In the genomic region with DNA sequence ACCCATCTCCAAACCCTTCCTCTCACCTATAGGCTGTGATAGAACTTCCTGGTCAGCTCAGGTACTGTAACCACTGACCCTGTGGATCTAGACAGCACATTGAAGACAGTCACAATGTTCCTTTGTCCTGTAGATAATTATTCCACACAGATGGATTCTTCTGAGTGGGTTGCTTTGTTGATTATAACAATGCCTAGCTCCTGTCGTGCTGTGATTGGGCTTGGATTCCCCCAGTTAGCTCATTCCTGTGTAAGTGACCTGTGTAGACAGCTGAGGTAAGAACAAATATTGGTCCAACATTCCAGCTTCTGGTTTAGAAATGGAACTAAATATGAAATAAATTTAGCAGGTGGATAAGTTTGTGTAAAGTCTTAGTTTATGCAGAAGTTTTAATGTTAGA, we compare ENCODE assay signal across 27 mouse cellular contexts. TPM values are rescaled to one million over a fixed set of nuclear protein-coding genes. Genes with fewer than 3 reads are reported as not detected.
A peak's percentile ranks its signal among the peaks of the same experiment; 100 is the strongest.
DNase-seq lines count a peak whose midpoint lies in the region; ATAC-seq and TF ChIP-seq lines count a peak whose summit lies in the region.
"Had no signal": no experiment of that assay in that cellular context is flagged by ENCODE, and none has a peak within 500 bp of the region (broad histone marks: within the 10 kb centered on the region; RNA-seq: fewer than 3 reads in every experiment).

No protein-coding gene starts in this region.

- no peaks in the 10 kb centered on the region for H3K27me3 ChIP-seq in midbrain, embryonic 11.5 days (ENCODE audit: control insufficient read depth, insufficient read depth, low read length)
- H3K27me3 ChIP-seq in midbrain, postnatal 0 days (ENCODE audit: insufficient read depth, low read length) = no peaks in the 10 kb centered on the region
- H3K27me3 ChIP-seq: CH12.LX; embryonic facial prominence, embryonic 12.5 days; forebrain, embryonic 13.5 days; forebrain, embryonic 15.5 days had no signal

- no peak overlapping the region for H3K9ac ChIP-seq in midbrain, embryonic 11.5 days (ENCODE audit: low read length)
- H3K9ac ChIP-seq in midbrain, postnatal 0 days (replicated peaks; ENCODE audit: low read length, poor library complexity, severe bottlenecking) = no peak overlapping the region
- H3K9ac ChIP-seq: embryonic facial prominence, embryonic 12.5 days; forebrain, embryonic 13.5 days; forebrain, embryonic 15.5 days; forebrain, postnatal 0 days had no signal

- peak; percentile 41; the same call in 1 of the 2 replicates for ATAC-seq in frontal cortex, adult (ENCODE audit: low TSS enrichment)
- no peak for ATAC-seq in midbrain, embryonic 11.5 days (ENCODE audit: low FRiP score)
- no peak for ATAC-seq in midbrain, postnatal 0 days (ENCODE audit: low FRiP score)
- ATAC-seq: CD4-positive, CD25-positive, alpha-beta regulatory T cell, adult 4 months; forebrain, embryonic 13.5 days; forebrain, embryonic 15.5 days; forebrain, postnatal 0 days had no signal

- H3K27ac ChIP-seq in midbrain, embryonic 11.5 days (ENCODE audit: low read depth, low read length) = no peak overlapping the region
- H3K27ac ChIP-seq in midbrain, postnatal 0 days (ENCODE audit: low read depth, low read length) = no peak overlapping the region
- H3K27ac ChIP-seq: embryonic facial prominence, embryonic 10.5 days; embryonic facial prominence, embryonic 12.5 days; forebrain, embryonic 13.5 days; forebrain, embryonic 15.5 days had no signal

- no peak for TF ChIP-seq CTCF in midbrain, postnatal 0 days (IDR thresholded peaks at IDR 0.05)

- no peak overlapping the region for H3K4me2 ChIP-seq in midbrain, embryonic 11.5 days
- no peak overlapping the region for H3K4me2 ChIP-seq in midbrain, postnatal 0 days (ENCODE audit: low read depth, low read length, poor library complexity, severe bottlenecking)
- H3K4me2 ChIP-seq: embryonic facial prominence, embryonic 12.5 days; forebrain, embryonic 13.5 days; forebrain, embryonic 15.5 days had no signal

- H3K36me3 ChIP-seq in midbrain, embryonic 11.5 days (ENCODE audit: control insufficient read depth, insufficient read depth, low read length) = no peaks in the 10 kb centered on the region
- no peaks in the 10 kb centered on the region for H3K36me3 ChIP-seq in midbrain, postnatal 0 days (ENCODE audit: insufficient read depth, low read length)
- H3K36me3 ChIP-seq: embryonic facial prominence, embryonic 10.5 days; embryonic facial prominence, embryonic 12.5 days; forebrain, embryonic 15.5 days; G1E had no signal

- H3K4me3 ChIP-seq in midbrain, embryonic 11.5 days (ENCODE audit: low read depth, low read length) = no peak overlapping the region
- H3K4me3 ChIP-seq in midbrain, postnatal 0 days (ENCODE audit: low read depth, low read length) = no peak overlapping the region
- H3K4me3 ChIP-seq: embryonic facial prominence, embryonic 10.5 days; embryonic facial prominence, embryonic 12.5 days; forebrain, embryonic 13.5 days; forebrain, embryonic 15.5 days had no signal

- H3K4me1 ChIP-seq in midbrain, embryonic 11.5 days (ENCODE audit: control insufficient read depth, insufficient read depth, low read length) = no peaks in the 10 kb centered on the region
- H3K4me1 ChIP-seq in midbrain, postnatal 0 days (ENCODE audit: insufficient read depth, low read length) = no peaks in the 10 kb centered on the region

- no peak for DNase-seq in frontal cortex, postnatal 36 days (ENCODE audit: low spot score in 2 of 2)
- peak; percentile 74 for DNase-seq in midbrain, embryonic 11.5 days (ENCODE audit: low spot score, missing footprints)
- no peak for DNase-seq in midbrain, postnatal 0 days (ENCODE audit: low spot score)
- DNase-seq in Muller cell, postnatal 12 days (ENCODE audit: inconsistent ontology term) = peak; percentile 25
- DNase-seq in thymus, postnatal 14 days = no peak
- DNase-seq: adrenal gland, adult 2 months; adrenal gland, postnatal 10 days; adrenal gland, postnatal 25 days; B cell, adult 2 months; cerebellum, adult 11-12 months; cerebellum, adult 2 months; cerebellum, adult 9-10 months; cerebellum, postnatal 10 days; cerebellum, postnatal 25 days; forebrain, postnatal 0 days had no signal

- 54% methylated on average over 1 of the region's 1 CpGs for WGBS in midbrain, embryonic 11.5 days
- WGBS in midbrain, postnatal 0 days = 60% methylated on average over 1 of the region's 1 CpGs

- no peaks in the 10 kb centered on the region for H3K9me3 ChIP-seq in midbrain, embryonic 11.5 days (ENCODE audit: control insufficient read depth, low read length)
- no peaks in the 10 kb centered on the region for H3K9me3 ChIP-seq in midbrain, postnatal 0 days (ENCODE audit: low read length)
- H3K9me3 ChIP-seq: embryonic facial prominence, embryonic 10.5 days; embryonic facial prominence, embryonic 12.5 days; forebrain, embryonic 13.5 days; forebrain, embryonic 15.5 days had no signal

RNA-seq across cellular contexts. Expression of gene Gm11096, which starts 44.1 kb away (rescaled TPM):
- polyA plus RNA-seq in midbrain, embryonic 11.5 days (2014; fragmentation: Nextera tagmentation; extraction: Ambion mirVana) = not detected in 2 replicates
- not detected in 2 replicates for total RNA-seq in midbrain, postnatal 0 days (2014; rRNA removed)
- polyA plus RNA-seq in midbrain, postnatal 0 days (2015; fragmentation: Nextera tagmentation; extraction: Ambion mirVana) = not detected in 2 replicates
- total RNA-seq: adrenal gland, adult 2 months; adrenal gland, postnatal 10 days; adrenal gland, postnatal 25 days; adrenal gland, postnatal 4 days; CH12.LX; forebrain, postnatal 0 days; G1E had no signal
- polyA plus RNA-seq: adrenal gland, adult 2 months; CD4-positive, CD25-positive, alpha-beta regulatory T cell, adult 4 months; cerebellum, adult 2 months; cortical plate, adult 2 months; embryonic facial prominence, embryonic 10.5 days; embryonic facial prominence, embryonic 12.5 days; embryonic facial prominence, embryonic 14.5 days; forebrain, embryonic 11.5 days; forebrain, embryonic 13.5 days; forebrain, embryonic 15.5 days; forebrain, postnatal 0 days; G1E had no signal

Comparison
In these comparisons a context has a peak if more than half of its experiments do, and no peak if none do; other contexts are left out.
1. DNase-seq: peak in midbrain, embryonic 11.5 days (single experiment) and Muller cell, postnatal 12 days (single experiment); none in frontal cortex, postnatal 36 days (0 of 2), midbrain, postnatal 0 days (single experiment) and thymus, postnatal 14 days (single experiment).